Mouse (Mus musculus): Measurements from ENCODE around the gene Cldn5.

- no peak for TF ChIP-seq CTCF (IDR thresholded peaks at IDR 0.05; ENCODE audit: low read depth)
- no peak for TF ChIP-seq EP300 (IDR thresholded peaks at IDR 0.05; ENCODE audit: low read depth)
Measured at GRCm38 (mm10) chr16:18729185-18729584, 47.5 kb upstream of the Cldn5 start.

All from liver, embryonic 14.5 days (tissue).